In the genomic region with DNA sequence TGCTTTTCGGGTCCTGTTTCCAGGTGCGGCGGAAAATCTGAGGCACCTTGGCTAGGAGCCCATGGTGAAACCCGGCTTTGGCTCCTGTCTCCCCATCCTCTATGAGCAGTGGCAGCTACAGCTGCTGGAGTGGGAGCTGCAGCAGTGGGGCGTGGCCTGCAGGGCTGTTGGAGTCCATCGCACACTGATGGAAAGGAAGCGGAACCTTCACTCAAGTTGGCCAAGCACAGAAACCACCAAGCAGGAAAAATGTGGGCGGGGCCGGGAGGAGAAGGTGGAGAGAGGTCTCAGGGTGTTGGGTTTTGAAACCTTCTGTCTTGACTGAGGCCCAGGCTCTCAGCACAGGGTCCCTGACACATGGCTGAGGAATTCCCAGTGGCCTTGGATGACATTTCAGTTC, we compare ENCODE assay signal across 9 mouse cellular contexts.
DNase-seq lines count a peak whose midpoint lies in the region; ATAC-seq and TF ChIP-seq lines count a peak whose summit lies in the region.
"Had no signal": no experiment of that assay in that cellular context is flagged by ENCODE, and none has a peak within 500 bp of the region (broad histone marks: within the 10 kb centered on the region; RNA-seq: fewer than 3 reads in every experiment).

No protein-coding gene starts in this region.

- DNase-seq in adrenal gland, postnatal 25 days: peak; percentile 51
- DNase-seq in thymus, adult 2 months: peak; percentile 26
- DNase-seq in right cerebral cortex, postnatal 36 days (ENCODE audit: low spot score in 2 of 2): no peak
- no peak for DNase-seq in cerebellum, adult 18-20 months
- no peak for DNase-seq in layer of hippocampus, postnatal 14 days (ENCODE audit: low spot score in 2 of 2)

- no peaks in the 10 kb centered on the region for H3K9me3 ChIP-seq in E14TG2a.4 (ENCODE audit: low read length)
- peaks cover 3% of the 10 kb centered on the region; the same call in 1 of the 2 replicates for H3K9me3 ChIP-seq in heart, embryonic 14.5 days (ENCODE audit: control insufficient read depth, low read length)
- 0 out of 2 replicates have a peak, but pooled peaks cover 5% of the 10 kb centered on the region for H3K9me3 ChIP-seq in limb, embryonic 13.5 days
- H3K9me3 ChIP-seq: neural tube, embryonic 13.5 days had no signal

- peaks cover 40% of the 10 kb centered on the region for H3K4me1 ChIP-seq in E14TG2a.4 (replicated peaks; ENCODE audit: low read depth, low read length)
- H3K4me1 ChIP-seq in heart, embryonic 14.5 days (ENCODE audit: control insufficient read depth in 2 of 2, insufficient read depth in 2 of 2, low read length in 2 of 2): peaks cover 0 to 3% of the 10 kb centered on the region in 2 experiments; a peak in 2 of 4 replicates
- peaks cover 56% of the 10 kb centered on the region for H3K4me1 ChIP-seq in limb, embryonic 13.5 days
- peaks cover 15% of the 10 kb centered on the region for H3K4me1 ChIP-seq in thymus, adult 2 months (replicated peaks; ENCODE audit: control insufficient read depth, insufficient read depth, low read length)

- H3K27ac ChIP-seq in heart, embryonic 14.5 days (replicated peaks in 1 of 2; ENCODE audit: control insufficient read depth in 1 of 2, insufficient read depth in 1 of 2, low read depth in 2 of 2, low read length in 2 of 2): no peak overlapping the region
- peak overlapping the region; percentile 67; the same call in 1 of the 2 replicates for H3K27ac ChIP-seq in limb, embryonic 13.5 days
- H3K27ac ChIP-seq in thymus, adult 2 months (ENCODE audit: control insufficient read depth, insufficient read depth, low read length): no peak overlapping the region
- H3K27ac ChIP-seq: neural tube, embryonic 13.5 days had no signal

- no peak for ATAC-seq in heart, embryonic 14.5 days (ENCODE audit: insufficient number of reproducible peaks, insufficient read depth, low FRiP score, low read depth)
- ATAC-seq in limb, embryonic 13.5 days (ENCODE audit: low FRiP score, low read depth): peak; percentile 85

- TF ChIP-seq CTCF in E14TG2a.4 (conservative IDR thresholded peaks at IDR 0.05; ENCODE audit: low read length): no peak
- TF ChIP-seq CTCF in thymus, adult 2 months (IDR thresholded peaks at IDR 0.05; ENCODE audit: borderline replicate concordance, control insufficient read depth, extremely low read depth, insufficient read depth, low read length, poor library complexity): no peak

- WGBS in heart, embryonic 14.5 days: 63% methylated on average over 9 of the region's 9 CpGs
- 52% methylated on average over 9 of the region's 9 CpGs for WGBS in limb, embryonic 13.5 days
- 31% methylated on average over 9 of the region's 9 CpGs for WGBS in thymus, adult 2 months

- peaks cover 29% of the 10 kb centered on the region for H3K27me3 ChIP-seq in E14TG2a.4 (ENCODE audit: insufficient read depth, low read length)
- no peaks in the 10 kb centered on the region for H3K27me3 ChIP-seq in heart, embryonic 14.5 days (ENCODE audit: control insufficient read depth, insufficient read depth, low read length)
- H3K27me3 ChIP-seq in limb, embryonic 13.5 days: peaks cover 12% of the 10 kb centered on the region; the same call in 1 of the 2 replicates
- no peaks in the 10 kb centered on the region for H3K27me3 ChIP-seq in thymus, adult 2 months (ENCODE audit: control insufficient read depth, insufficient read depth, low read length)
- H3K27me3 ChIP-seq: neural tube, embryonic 13.5 days had no signal

- H3K4me3 ChIP-seq in E14TG2a.4 (replicated peaks; ENCODE audit: low read length): 0 out of 2 replicates have a peak overlapping the region, but pooled peaks have one; percentile 39
- H3K4me3 ChIP-seq in heart, embryonic 14.5 days (ENCODE audit: control insufficient read depth in 1 of 2, insufficient read depth in 1 of 2, low read depth in 1 of 2, low read length in 2 of 2): no peak overlapping the region
- H3K4me3 ChIP-seq in limb, embryonic 13.5 days: 0 out of 2 replicates have a peak overlapping the region, but pooled peaks have one; percentile 10
- H3K4me3 ChIP-seq in thymus, adult 2 months (ENCODE audit: control insufficient read depth, insufficient read depth, low read length): no peak overlapping the region
- H3K4me3 ChIP-seq: neural tube, embryonic 13.5 days had no signal

- no peaks in the 10 kb centered on the region for H3K36me3 ChIP-seq in E14TG2a.4 (ENCODE audit: insufficient read depth, low read length)
- no peaks in the 10 kb centered on the region for H3K36me3 ChIP-seq in heart, embryonic 14.5 days (ENCODE audit: control insufficient read depth, insufficient read depth, low read length)
- H3K36me3 ChIP-seq in limb, embryonic 13.5 days: no peaks in the 10 kb centered on the region
- H3K36me3 ChIP-seq in thymus, adult 2 months (ENCODE audit: control insufficient read depth, insufficient read depth, low read length): no peaks in the 10 kb centered on the region
- H3K36me3 ChIP-seq: neural tube, embryonic 13.5 days had no signal

- TF ChIP-seq POLR2A in thymus, adult 2 months (IDR thresholded peaks at IDR 0.05; ENCODE audit: control insufficient read depth, extremely low read depth, insufficient read depth, low read length, poor library complexity): no peak

- 0 out of 2 replicates have a peak overlapping the region, but pooled peaks have one; percentile 13 for H3K4me2 ChIP-seq in heart, embryonic 14.5 days (ENCODE audit: low read length)
- H3K4me2 ChIP-seq in limb, embryonic 13.5 days (replicated peaks): peak overlapping the region; percentile 38
- H3K4me2 ChIP-seq: neural tube, embryonic 13.5 days had no signal

- no peak overlapping the region for H3K9ac ChIP-seq in heart, embryonic 14.5 days (ENCODE audit: low read length)
- no peak overlapping the region for H3K9ac ChIP-seq in limb, embryonic 13.5 days
- H3K9ac ChIP-seq: neural tube, embryonic 13.5 days had no signal

Comparison
In these comparisons a context has a peak if more than half of its experiments do, and no peak if none do; other contexts are left out.
1. H3K4me3 ChIP-seq: peak in E14TG2a.4 (single experiment) and limb, embryonic 13.5 days (single experiment); none in heart, embryonic 14.5 days (0 of 2) and thymus, adult 2 months (single experiment).
2. DNase-seq: peak in adrenal gland, postnatal 25 days (single experiment) and thymus, adult 2 months (single experiment); none in right cerebral cortex, postnatal 36 days (0 of 2), cerebellum, adult 18-20 months (0 of 2) and layer of hippocampus, postnatal 14 days (0 of 2).